Mouse (Mus musculus) left cerebral cortex, postnatal 36 days (tissue): ENCODE data around the gene Phactr1. TPM values are rescaled to one million over a fixed set of nuclear protein-coding genes. Genes with fewer than 3 reads are reported as not detected.

Source experiments
- DNase-seq, 2 experiments: peaks; one replicate each; pipeline ENCODE4 v3.0.0; 2021 to 2022; ENCODE audit warnings: low spot score in 2 of 2, mixed read lengths in 1 of 2
- intact Hi-C: fragments of 180-260 bp; cut with DNase I; formaldehyde crosslinking; loops from one replicate; pipeline ENCODE4 v1.15.1; 2025
- total RNA-seq, 2 experiments: library from RNA; stranded (reverse); gene quantifications; 2 replicates each; pipeline ENCODE4 v1.2.3; 2021

Phactr1 gene
- total RNA-seq: 100 to 1,000 TPM; 499 to 557 TPM

- peak in 1 of 2 experiments; percentile 40 for DNase-seq
- intact Hi-C loops: loop anchor here (5.0 kb wide), 2 partner anchors 58 to 78 kb away; no protein-coding TSS in a partner anchor
Measured at GRCm38 (mm10) chr13:42680391-42680994, at the start of gene Phactr1. Gene Phactr1 (plus strand): TSS chr13:42680623.

GRCm38 (mm10) chr13:42634908-42635307, 45.5 kb upstream of the Phactr1 start:
- DNase-seq: no peak
- intact Hi-C loops: no loop called here

GRCm38 (mm10) chr13:42650228-42650627, 30.2 kb upstream of the Phactr1 start:
- no peak for DNase-seq
- intact Hi-C loops: no loop called here

GRCm38 (mm10) chr13:42656643-42657315, 23.6 kb upstream of the Phactr1 start:
- no peak for DNase-seq
- intact Hi-C loops: no loop called here

- DNase-seq: peak; percentile 59 to 62
- intact Hi-C loops: no loop called here
Measured at GRCm38 (mm10) chr13:42671651-42672290, 8.7 kb upstream of the Phactr1 start.

- intact Hi-C loops: loop anchor here (5.0 kb wide), 2 partner anchors 59 to 79 kb away; no protein-coding TSS in a partner anchor
- DNase-seq: peak in 1 of 2 experiments; percentile 47
Measured at GRCm38 (mm10) chr13:42681299-42681698, 876 bp downstream of the Phactr1 start.

- intact Hi-C loops: loop anchor here (5.0 kb wide), 2 partner anchors 62 to 82 kb away; no protein-coding TSS in a partner anchor
- peak; percentile 86 to 88 for DNase-seq
Measured at GRCm38 (mm10) chr13:42684181-42684580, 3.8 kb downstream of the Phactr1 start.

- intact Hi-C loops: no loop called here
- no peak for DNase-seq
Measured at GRCm38 (mm10) chr13:42692233-42692632, 11.8 kb downstream of the Phactr1 start.

- intact Hi-C loops: no loop called here
- peak; percentile 66 to 75 for DNase-seq
Measured at GRCm38 (mm10) chr13:42696641-42697040, 16.2 kb downstream of the Phactr1 start.

GRCm38 (mm10) chr13:42709148-42709547, 28.7 kb downstream of the Phactr1 start:
- intact Hi-C loops: no loop called here
- no peak for DNase-seq

- peak in 1 of 2 experiments; percentile 35 for DNase-seq
Measured at GRCm38 (mm10) chr13:42709611-42710331, 29.3 kb downstream of the Phactr1 start.

GRCm38 (mm10) chr13:42711510-42711909, 31.1 kb downstream of the Phactr1 start:
- DNase-seq: no peak
- intact Hi-C loops: no loop called here

More at GRCm38 (mm10) chr13:42709611-42710331, 29.3 kb downstream of the Phactr1 start:
- intact Hi-C loops: no loop called here

- intact Hi-C loops: no loop called here
- DNase-seq: no peak
Measured at GRCm38 (mm10) chr13:42719401-42719800, 39.0 kb downstream of the Phactr1 start.

GRCm38 (mm10) chr13:42720135-42720534, 39.7 kb downstream of the Phactr1 start:
- no peak for DNase-seq
- intact Hi-C loops: no loop called here

- DNase-seq: no peak
- intact Hi-C loops: no loop called here
Measured at GRCm38 (mm10) chr13:42720648-42721047, 40.2 kb downstream of the Phactr1 start.

GRCm38 (mm10) chr13:42724011-42724410, 43.6 kb downstream of the Phactr1 start:
- intact Hi-C loops: no loop called here
- DNase-seq: no peak

GRCm38 (mm10) chr13:42725709-42726231, 45.3 kb downstream of the Phactr1 start:
- DNase-seq: no peak

GRCm38 (mm10) chr13:42737486-42737885, 57.1 kb downstream of the Phactr1 start:
- intact Hi-C loops: no loop called here
- no peak for DNase-seq

More at GRCm38 (mm10) chr13:42725709-42726231, 45.3 kb downstream of the Phactr1 start:
- intact Hi-C loops: no loop called here

GRCm38 (mm10) chr13:42738152-42738551, 57.7 kb downstream of the Phactr1 start:
- DNase-seq: peak in 1 of 2 experiments; percentile 43

GRCm38 (mm10) chr13:42742226-42742625, 61.8 kb downstream of the Phactr1 start:
- intact Hi-C loops: no loop called here
- no peak for DNase-seq

More at GRCm38 (mm10) chr13:42738152-42738551, 57.7 kb downstream of the Phactr1 start:
- intact Hi-C loops: no loop called here
